Mouse (Mus musculus) CH12.LX (cell line): ENCODE measurements around the gene Speg. TPM values are rescaled to one million over a fixed set of nuclear protein-coding genes. Genes with fewer than 3 reads are reported as not detected.

ENCODE experiments used
- DNase-seq: peaks from one replicate; pipeline ENCODE4 v3.0.0-alpha.2; 2013; ENCODE audit errors: extremely low read depth
- H3K27ac ChIP-seq: 2 replicates; pipeline ENCODE4 v1.5.1; 2012; ENCODE audit warnings: low read depth, mild to moderate bottlenecking, control low read depth, moderate library complexity; ENCODE audit not compliant: insufficient read depth
- H3K27me3 ChIP-seq: replicated peaks from 2 replicates; pipeline ENCODE3; 2012; ENCODE audit warnings: inconsistent platforms
- H3K36me3 ChIP-seq, 2 experiments: replicated peaks in 1 of 2; 2 replicates each; pipeline versions ENCODE3 to v1.6.1; 2012; ENCODE audit warnings: inconsistent platforms in 1 of 2, low read length in 1 of 2, mild to moderate bottlenecking in 1 of 2, mixed read lengths in 1 of 2, moderate library complexity in 1 of 2; ENCODE audit not compliant: control insufficient read depth in 1 of 2, insufficient read depth in 1 of 2
- H3K4me1 ChIP-seq, 2 experiments: 2 replicates each; pipeline ENCODE4 v1.6.1; 2012; ENCODE audit warnings: inconsistent platforms in 1 of 2, moderate library complexity in 1 of 2; ENCODE audit not compliant: insufficient read depth in 2 of 2, control insufficient read depth in 1 of 2
- H3K4me2 ChIP-seq: 2 replicates; pipeline ENCODE4 v1.6.1; 2012; ENCODE audit warnings: low read depth, mild to moderate bottlenecking, control low read depth; ENCODE audit not compliant: poor library complexity, insufficient read depth, severe bottlenecking
- H3K4me3 ChIP-seq, 3 experiments: fragments of 150-350 bp in 1 of 3; sonication (generic) in 1 of 3; replicated peaks in 1 of 3; 2 replicates each; pipeline versions ENCODE3 to v1.5.1; 2011 to 2012; ENCODE audit warnings: low read depth in 2 of 3, low read length in 2 of 3, mild to moderate bottlenecking in 2 of 3, moderate library complexity in 2 of 3, control low read depth in 1 of 3, improper control_type of control experiment in 1 of 3, inconsistent platforms in 1 of 3, mixed read lengths in 1 of 3; ENCODE audit not compliant: poor library complexity in 1 of 3
- H3K79me2 ChIP-seq: replicated peaks from 2 replicates; pipeline ENCODE4 v1.6.1; 2012; ENCODE audit warnings: mild to moderate bottlenecking, moderate library complexity; ENCODE audit not compliant: control insufficient read depth, poor library complexity, insufficient read depth, severe bottlenecking; ENCODE audit errors: extremely low read depth
- H3K9ac ChIP-seq: 2 replicates; pipeline ENCODE4 v1.6.1; 2012; ENCODE audit warnings: low read depth, mild to moderate bottlenecking, control low read depth, moderate library complexity; ENCODE audit not compliant: insufficient read depth
- H3K9me3 ChIP-seq: replicated peaks from 2 replicates; pipeline ENCODE3; 2012; ENCODE audit warnings: low read length, inconsistent platforms, mixed read lengths
- CHD1 ChIP-seq: IDR thresholded peaks from 2 replicates; pipeline ENCODE4 v1.6.1; 2012; ENCODE audit warnings: low read depth, low read length, improper control_type of control experiment, inconsistent platforms
- CHD2 ChIP-seq: IDR thresholded peaks from 2 replicates; pipeline ENCODE4 v1.6.1; 2011; ENCODE audit warnings: low read length, improper control_type of control experiment
- CTCF ChIP-seq, 2 experiments: IDR thresholded peaks in 1 of 2; conservative IDR thresholded peaks in 1 of 2; 2 replicates each; pipeline ENCODE4 v1.5.1; 2011 to 2012; ENCODE audit warnings: low read depth in 2 of 2, low read length in 2 of 2, improper control_type of control experiment in 1 of 2, inconsistent platforms in 1 of 2, mild to moderate bottlenecking in 1 of 2, moderate library complexity in 1 of 2
- E2F4 ChIP-seq: IDR thresholded peaks from 2 replicates; pipeline ENCODE4 v1.6.1; 2011; ENCODE audit warnings: low read depth, low read length, improper control_type of control experiment; ENCODE audit not compliant: insufficient replicate concordance
- ELF1 ChIP-seq: IDR thresholded peaks from 2 replicates; pipeline ENCODE4 v1.6.1; 2014; ENCODE audit warnings: low read depth, mild to moderate bottlenecking, inconsistent platforms, low read length, improper control_type of control experiment
- GABPA ChIP-seq: IDR thresholded peaks from 2 replicates; pipeline ENCODE4 v1.6.1; 2012; ENCODE audit warnings: low read depth, low read length, improper control_type of control experiment, inconsistent platforms; ENCODE audit not compliant: insufficient replicate concordance
- HCFC1 ChIP-seq: IDR thresholded peaks from 2 replicates; pipeline ENCODE4 v1.6.1; 2012; ENCODE audit warnings: low read depth, mild to moderate bottlenecking, inconsistent platforms, low read length, improper control_type of control experiment
- JUN ChIP-seq: IDR thresholded peaks from 2 replicates; pipeline ENCODE4 v1.6.1; 2011; ENCODE audit warnings: low read depth, mild to moderate bottlenecking, low read length, improper control_type of control experiment, moderate library complexity; ENCODE audit not compliant: insufficient read depth
- JUND ChIP-seq: conservative IDR thresholded peaks from 2 replicates; pipeline ENCODE4 v1.6.1; 2011; ENCODE audit warnings: low read depth, low read length, improper control_type of control experiment
- MAZ ChIP-seq: IDR thresholded peaks from 2 replicates; pipeline ENCODE4 v1.6.1; 2012; ENCODE audit warnings: low read depth, mild to moderate bottlenecking, inconsistent platforms, low read length, improper control_type of control experiment, moderate library complexity
- MEF2A ChIP-seq: IDR thresholded peaks from 2 replicates; pipeline ENCODE4 v1.6.1; 2014; ENCODE audit warnings: low read depth, mild to moderate bottlenecking, inconsistent platforms, low read length, improper control_type of control experiment, borderline replicate concordance
- MYC ChIP-seq: IDR thresholded peaks from 2 replicates; pipeline ENCODE4 v1.6.1; 2011; ENCODE audit warnings: low read depth, mild to moderate bottlenecking, improper control_type of control experiment, low read length
- NELFE ChIP-seq: IDR thresholded peaks from 2 replicates; pipeline ENCODE4 v1.6.1; 2011; ENCODE audit warnings: low read depth, low read length, improper control_type of control experiment
- NRF1 ChIP-seq: IDR thresholded peaks from 2 replicates; pipeline ENCODE4 v1.6.1; 2014; ENCODE audit warnings: low read depth, mild to moderate bottlenecking, inconsistent platforms, low read length, improper control_type of control experiment, moderate library complexity
- POLR2AphosphoS2 ChIP-seq: IDR thresholded peaks from 2 replicates; pipeline ENCODE4 v1.6.1; 2011; ENCODE audit warnings: low read depth, low read length, improper control_type of control experiment
- RAD21 ChIP-seq: IDR thresholded peaks from 2 replicates; pipeline ENCODE4 v1.6.1; 2011; ENCODE audit warnings: low read depth, mild to moderate bottlenecking, low read length, improper control_type of control experiment, moderate library complexity
- TCF12 ChIP-seq: IDR thresholded peaks from 2 replicates; pipeline ENCODE4 v1.6.1; 2014; ENCODE audit warnings: low read depth, mild to moderate bottlenecking, inconsistent platforms, low read length, improper control_type of control experiment
- UBTF ChIP-seq: IDR thresholded peaks from 2 replicates; pipeline ENCODE4 v1.6.1; 2012; ENCODE audit warnings: low read depth, mild to moderate bottlenecking, inconsistent platforms, low read length, improper control_type of control experiment, moderate library complexity
- ZC3H11A ChIP-seq: IDR thresholded peaks from 2 replicates; pipeline ENCODE4 v1.6.1; 2012; ENCODE audit warnings: low read depth, mild to moderate bottlenecking, inconsistent platforms, low read length, improper control_type of control experiment
- ZKSCAN1 ChIP-seq: IDR thresholded peaks from 2 replicates; pipeline ENCODE4 v1.6.1; 2012; ENCODE audit warnings: low read depth, inconsistent platforms, low read length, improper control_type of control experiment, borderline replicate concordance
- ZMIZ1 ChIP-seq: IDR thresholded peaks from 2 replicates; pipeline ENCODE4 v1.6.1; 2012; ENCODE audit warnings: low read depth, mild to moderate bottlenecking, inconsistent platforms, low read length, improper control_type of control experiment
- ZNF384 ChIP-seq: IDR thresholded peaks from 2 replicates; pipeline ENCODE4 v1.6.1; 2012; ENCODE audit warnings: low read depth, low read length, improper control_type of control experiment, inconsistent platforms
- dilution Hi-C: fragments of 300-500 bp; cut with MboI; formaldehyde crosslinking; loops from 2 replicates; pipeline ENCODE4 v1.14.3; 2020; ENCODE audit warnings: low sequenced_read_pairs; ENCODE audit not compliant: extremely low pct_unique_long_range_greater_than_20kb, extremely low pct_ligation_motif_present
- in situ Hi-C: fragments of 300-500 bp; cut with MboI; formaldehyde crosslinking; loops from 3 replicates; pipeline ENCODE4 v1.14.3; 2019; ENCODE audit warnings: low sequenced_read_pairs, low pct_ligation_motif_present, low pct_unique_long_range_greater_than_20kb, mixed read lengths
- polyA plus RNA-seq: library from polyadenylated mRNA; unstranded; fragments of >175 nt; gene quantifications from 2 replicates; pipeline ENCODE4 v1.2.1, GENCODE M21; 2012; ENCODE audit warnings: low read depth; ENCODE audit not compliant: insufficient read length
- total RNA-seq, 2 experiments: library from RNA; depleted of rRNA; stranded (reverse); fragments of 300-350 nt in 1 of 2; fragments of >200 nt in 1 of 2; gene quantifications; 2 replicates each; pipeline ENCODE4 v1.2.3; 2012 to 2014

The Speg gene
- total and polyA plus RNA-seq, 3 experiments: 13.1 to 30.7 (median 18.8) TPM

- DNase-seq: no peak
- H3K9ac ChIP-seq: no peak overlapping the region
- no peak for TF ChIP-seq NELFE
- no peak for TF ChIP-seq ZNF384
- no peak for TF ChIP-seq CHD1
- no peak for TF ChIP-seq MAZ
- no peak for TF ChIP-seq MYC
- no peak for TF ChIP-seq MEF2A
- TF ChIP-seq TCF12: no peak
- TF ChIP-seq ZC3H11A: no peak
- TF ChIP-seq JUN: no peak
- TF ChIP-seq ELF1: no peak
- no peak for TF ChIP-seq CTCF (conservative IDR thresholded peaks at IDR 0.05 in 1 of 2, IDR thresholded peaks at IDR 0.05 in 1 of 2; ENCODE audit: low read depth in 2 of 2, low read length in 2 of 2)
- H3K27ac ChIP-seq: no peak overlapping the region
- H3K27me3 ChIP-seq: peaks cover 29% of the 10 kb centered on the region
- H3K79me2 ChIP-seq: no peaks in the 10 kb centered on the region
- peaks cover 17 to 28% of the 10 kb centered on the region in 2 experiments for H3K4me1 ChIP-seq
- H3K36me3 ChIP-seq: peaks cover 33 to 49% of the 10 kb centered on the region in 2 experiments
- no peak overlapping the region for H3K4me3 ChIP-seq
- H3K9me3 ChIP-seq: no peaks in the 10 kb centered on the region
- in situ Hi-C loops: no loop called here
- dilution Hi-C loops: no loop called here
- no peak overlapping the region for H3K4me2 ChIP-seq
Observed at GRCm38 (mm10) chr1:75444208-75444607, 69.1 kb downstream of the Speg start.

- dilution Hi-C loops: no loop called here
- no peaks in the 10 kb centered on the region for H3K79me2 ChIP-seq
- no peak overlapping the region for H3K27ac ChIP-seq
- peaks cover 27 to 39% of the 10 kb centered on the region in 2 experiments for H3K36me3 ChIP-seq
- H3K9ac ChIP-seq: no peak overlapping the region
- in situ Hi-C loops: no loop called here
- no peaks in the 10 kb centered on the region for H3K9me3 ChIP-seq
- H3K4me2 ChIP-seq: no peak overlapping the region
- no peak overlapping the region for H3K4me3 ChIP-seq
- no peak for DNase-seq
- peaks cover 18 to 32% of the 10 kb centered on the region in 2 experiments for H3K4me1 ChIP-seq
- peaks cover 39% of the 10 kb centered on the region for H3K27me3 ChIP-seq
- TF ChIP-seq NELFE: no peak
- TF ChIP-seq MEF2A: no peak
- no peak for TF ChIP-seq ZMIZ1
- no peak for TF ChIP-seq UBTF
- no peak for TF ChIP-seq RAD21
- no peak for TF ChIP-seq CTCF (conservative IDR thresholded peaks at IDR 0.05 in 1 of 2, IDR thresholded peaks at IDR 0.05 in 1 of 2; ENCODE audit: low read depth in 2 of 2, low read length in 2 of 2)
- no peak for TF ChIP-seq JUND
- no peak for TF ChIP-seq CHD2
- no peak for TF ChIP-seq GABPA
- no peak for TF ChIP-seq HCFC1
- TF ChIP-seq JUN: no peak
- TF ChIP-seq E2F4: no peak
- TF ChIP-seq NRF1: no peak
- no peak for TF ChIP-seq ZKSCAN1
- no peak for TF ChIP-seq POLR2AphosphoS2
Observed at GRCm38 (mm10) chr1:75445141-75445701, 70.1 kb downstream of the Speg start.
